7 mouse cellular contexts compared by ENCODE assay signal in genomic region chr9:108589229-108589628, GRCm38 (mm10). TPM values are rescaled to one million over a fixed set of nuclear protein-coding genes. Genes with fewer than 3 reads are reported as not detected.
DNase-seq lines count a peak whose midpoint lies in the region; ATAC-seq and TF ChIP-seq lines count a peak whose summit lies in the region.

No protein-coding gene starts in this region.

- H3K27ac ChIP-seq in liver, embryonic 14.5 days = no peak overlapping the region
- peak overlapping the region; percentile 92 for H3K27ac ChIP-seq in embryonic facial prominence, embryonic 10.5 days (replicated peaks)
- H3K27ac ChIP-seq in limb, embryonic 11.5 days (replicated peaks; ENCODE audit: low read depth, low read length) = no peak overlapping the region

- H3K9me3 ChIP-seq in liver, embryonic 14.5 days (ENCODE audit: control insufficient read depth, low read length) = no peaks in the 10 kb centered on the region
- H3K9me3 ChIP-seq in embryonic facial prominence, embryonic 10.5 days = no peaks in the 10 kb centered on the region
- no peaks in the 10 kb centered on the region for H3K9me3 ChIP-seq in limb, embryonic 11.5 days (ENCODE audit: control insufficient read depth, low read length)

- no peak overlapping the region for H3K9ac ChIP-seq in liver, embryonic 14.5 days (replicated peaks)
- H3K9ac ChIP-seq in limb, embryonic 11.5 days (ENCODE audit: low read length) = no peak overlapping the region

- TF ChIP-seq EP300 in liver, embryonic 14.5 days (IDR thresholded peaks at IDR 0.05; ENCODE audit: low read depth) = no peak

- H3K4me1 ChIP-seq in liver, embryonic 14.5 days (replicated peaks; ENCODE audit: control insufficient read depth in 2 of 2, insufficient read depth in 2 of 2, low read length in 1 of 2) = peaks cover 0 to 5% of the 10 kb centered on the region in 2 experiments; a peak in 2 of 4 replicates
- H3K4me1 ChIP-seq in embryonic facial prominence, embryonic 10.5 days = peaks cover 40% of the 10 kb centered on the region
- peaks cover 16% of the 10 kb centered on the region for H3K4me1 ChIP-seq in limb, embryonic 11.5 days (ENCODE audit: control insufficient read depth, insufficient read depth, low read length)

- ATAC-seq in liver, embryonic 14.5 days (ENCODE audit: insufficient read depth) = no peak
- ATAC-seq in limb, embryonic 11.5 days (ENCODE audit: insufficient number of reproducible peaks, low FRiP score, low TSS enrichment, low read depth) = 0 out of 2 replicates have a peak, but pooled peaks have one; percentile 15
- no peak for ATAC-seq in inflammation-experienced regulatory T-cells, adult 6 months

- DNase-seq in liver, embryonic 14.5 days (ENCODE audit: low read depth in 3 of 3, low spot score in 3 of 3) = no peak
- DNase-seq in liver = no peak
- DNase-seq in embryonic facial prominence, embryonic 10.5 days (ENCODE audit: low spot score) = peak; percentile 31
- no peak for DNase-seq in limb, embryonic 11.5 days (ENCODE audit: low spot score)
- peak; percentile 31 to 41 for DNase-seq in thymus, postnatal 36 days
- DNase-seq in frontal cortex, postnatal 14 days (ENCODE audit: low spot score in 2 of 2) = no peak

- 61% methylated on average over 5 of the region's 5 CpGs for WGBS in liver, embryonic 14.5 days (ENCODE audit: insufficient replicate concordance)
- whole genome bisulfite sequencing in embryonic facial prominence, embryonic 10.5 days = 76% methylated on average over 5 of the region's 5 CpGs
- 76% methylated on average over 5 of the region's 5 CpGs for WGBS in limb, embryonic 11.5 days

- H3K27me3 ChIP-seq in liver, embryonic 14.5 days (ENCODE audit: control insufficient read depth, insufficient read depth, low read length) = no peaks in the 10 kb centered on the region
- H3K27me3 ChIP-seq in embryonic facial prominence, embryonic 10.5 days (replicated peaks; ENCODE audit: low read depth, poor library complexity, severe bottlenecking) = no peaks in the 10 kb centered on the region
- H3K27me3 ChIP-seq in limb, embryonic 11.5 days (ENCODE audit: control insufficient read depth, insufficient read depth, low read length) = no peaks in the 10 kb centered on the region

- H3K4me3 ChIP-seq in liver, embryonic 14.5 days (ENCODE audit: insufficient read depth in 1 of 2, low read depth in 2 of 2, low read length in 2 of 2) = no peak overlapping the region
- no peak overlapping the region for H3K4me3 ChIP-seq in embryonic facial prominence, embryonic 10.5 days
- no peak overlapping the region for H3K4me3 ChIP-seq in limb, embryonic 11.5 days (ENCODE audit: low read depth, low read length)

- H3K36me3 ChIP-seq in liver, embryonic 14.5 days (replicated peaks; ENCODE audit: control insufficient read depth, insufficient read depth, low read depth) = no peaks in the 10 kb centered on the region
- no peaks in the 10 kb centered on the region; the same call in 1 of the 2 replicates for H3K36me3 ChIP-seq in embryonic facial prominence, embryonic 10.5 days (replicated peaks)
- no peaks in the 10 kb centered on the region for H3K36me3 ChIP-seq in limb, embryonic 11.5 days (ENCODE audit: control insufficient read depth, insufficient read depth, low read length)

- peak; percentile 44 for TF ChIP-seq CTCF in liver, embryonic 14.5 days (IDR thresholded peaks at IDR 0.05; ENCODE audit: low read depth)

- H3K4me2 ChIP-seq in liver, embryonic 14.5 days (ENCODE audit: low read depth) = no peak overlapping the region
- H3K4me2 ChIP-seq in limb, embryonic 11.5 days (ENCODE audit: low read depth, severe bottlenecking) = no peak overlapping the region

RNA-seq across cellular contexts. Expression of gene P4htm, which starts 8.2 kb away (rescaled TPM):
- 0.52 and 0.54 TPM in 2 replicates for polyA plus RNA-seq in liver, embryonic 14.5 days (2012; rRNA removed)
- 0.25 and 0.67 TPM in 2 replicates for polyA plus RNA-seq in liver, embryonic 14.5 days (2014; fragmentation: Nextera tagmentation; extraction: Ambion mirVana)
- polyA plus RNA-seq in embryonic facial prominence, embryonic 10.5 days (2016; fragmentation: Nextera tagmentation; extraction: Ambion mirVana) = 7.0 and 7.2 TPM in 2 replicates
- 6.7 and 7.2 TPM in 2 replicates for polyA plus RNA-seq in limb, embryonic 11.5 days (2014; fragmentation: Nextera tagmentation; extraction: Ambion mirVana)
- 10 to 100 TPM in 1 of 3 experiments, 1 to 10 TPM in 2; 5.6 to 10.9 (median 7.5) TPM for polyA plus RNA-seq in inflammation-experienced regulatory T-cells, adult 6 months (2017; shearing (Covaris generic))

RNA-seq across cellular contexts. Expression of gene Wdr6, which starts 10.7 kb away (rescaled TPM):
- 8.4 and 9.4 TPM in 2 replicates for polyA plus RNA-seq in liver, embryonic 14.5 days (2012; rRNA removed)
- 8.4 and 11.1 TPM in 2 replicates for polyA plus RNA-seq in liver, embryonic 14.5 days (2014; fragmentation: Nextera tagmentation; extraction: Ambion mirVana)
- 200 and 215 TPM in 2 replicates for polyA plus RNA-seq in embryonic facial prominence, embryonic 10.5 days (2016; fragmentation: Nextera tagmentation; extraction: Ambion mirVana)
- polyA plus RNA-seq in limb, embryonic 11.5 days (2014; fragmentation: Nextera tagmentation; extraction: Ambion mirVana) = 152 and 167 TPM in 2 replicates
- polyA plus RNA-seq in inflammation-experienced regulatory T-cells, adult 6 months (2017; shearing (Covaris generic)) = 10 to 100 TPM; 25.4 to 32.5 (median 28.0) TPM

RNA-seq across cellular contexts. Expression of gene Dalrd3, which starts 19.5 kb away (rescaled TPM):
- polyA plus RNA-seq in liver, embryonic 14.5 days (2012; rRNA removed) = 43.8 and 48.0 TPM in 2 replicates
- 26.4 and 33.6 TPM in 2 replicates for polyA plus RNA-seq in liver, embryonic 14.5 days (2014; fragmentation: Nextera tagmentation; extraction: Ambion mirVana)
- polyA plus RNA-seq in embryonic facial prominence, embryonic 10.5 days (2016; fragmentation: Nextera tagmentation; extraction: Ambion mirVana) = 191 and 200 TPM in 2 replicates
- polyA plus RNA-seq in limb, embryonic 11.5 days (2014; fragmentation: Nextera tagmentation; extraction: Ambion mirVana) = 183 and 195 TPM in 2 replicates
- polyA plus RNA-seq in inflammation-experienced regulatory T-cells, adult 6 months (2017; shearing (Covaris generic)) = 10 to 100 TPM; 47.6 to 79.7 (median 68.7) TPM

RNA-seq across cellular contexts. Expression of gene Ndufaf3, which starts 22.0 kb away (rescaled TPM):
- 8.9 and 12.1 TPM in 2 replicates for polyA plus RNA-seq in liver, embryonic 14.5 days (2012; rRNA removed)
- 36.1 and 36.9 TPM in 2 replicates for polyA plus RNA-seq in liver, embryonic 14.5 days (2014; fragmentation: Nextera tagmentation; extraction: Ambion mirVana)
- polyA plus RNA-seq in embryonic facial prominence, embryonic 10.5 days (2016; fragmentation: Nextera tagmentation; extraction: Ambion mirVana) = 42.4 and 44.1 TPM in 2 replicates
- polyA plus RNA-seq in limb, embryonic 11.5 days (2014; fragmentation: Nextera tagmentation; extraction: Ambion mirVana) = 44.3 and 47.5 TPM in 2 replicates
- 10 to 100 TPM; 63.9 to 75.7 (median 73.9) TPM for polyA plus RNA-seq in inflammation-experienced regulatory T-cells, adult 6 months (2017; shearing (Covaris generic))

RNA-seq across cellular contexts. Expression of gene Impdh2, which starts 29.1 kb away (rescaled TPM):
- 86.6 and 117 TPM in 2 replicates for polyA plus RNA-seq in liver, embryonic 14.5 days (2012; rRNA removed)
- polyA plus RNA-seq in liver, embryonic 14.5 days (2014; fragmentation: Nextera tagmentation; extraction: Ambion mirVana) = 104 and 117 TPM in 2 replicates
- 235 and 254 TPM in 2 replicates for polyA plus RNA-seq in embryonic facial prominence, embryonic 10.5 days (2016; fragmentation: Nextera tagmentation; extraction: Ambion mirVana)
- polyA plus RNA-seq in limb, embryonic 11.5 days (2014; fragmentation: Nextera tagmentation; extraction: Ambion mirVana) = 237 and 247 TPM in 2 replicates
- polyA plus RNA-seq in inflammation-experienced regulatory T-cells, adult 6 months (2017; shearing (Covaris generic)) = 100 to 1,000 TPM; 132 to 143 (median 137) TPM

Comparison
In these comparisons a context has a peak if more than half of its experiments do, and no peak if none do; other contexts are left out.
1. DNase-seq: peak in embryonic facial prominence, embryonic 10.5 days (single experiment) and thymus, postnatal 36 days (2 of 2); none in liver, embryonic 14.5 days (0 of 3), liver (single experiment), limb, embryonic 11.5 days (single experiment) and frontal cortex, postnatal 14 days (0 of 2).